Mouse (Mus musculus) ZHBTc4 (cell line): ENCODE data around the gene Hist1h2ai.

Source experiments
- DNase-seq: peaks from one replicate; pipeline ENCODE4 v3.0.0-alpha.2; 2011; ENCODE audit warnings: low read depth, low spot score

Gene Hist1h2ai

GRCm38 (mm10) chr13:21715864-21716539, at the start of gene Hist1h2ai, which contains the start of gene Hist1h2bl:
Gene Hist1h2ai (plus strand): TSS chr13:21716422.
Gene Hist1h2bl (minus strand): TSS chr13:21716143.
- peak; percentile 95 for DNase-seq

- no peak for DNase-seq
Measured at GRCm38 (mm10) chr13:21677305-21677704, 38.9 kb upstream of the Hist1h2ai start, which contains the start of gene Olfr1360. Gene Olfr1360 (minus strand): TSS chr13:21677405.

DNA sequence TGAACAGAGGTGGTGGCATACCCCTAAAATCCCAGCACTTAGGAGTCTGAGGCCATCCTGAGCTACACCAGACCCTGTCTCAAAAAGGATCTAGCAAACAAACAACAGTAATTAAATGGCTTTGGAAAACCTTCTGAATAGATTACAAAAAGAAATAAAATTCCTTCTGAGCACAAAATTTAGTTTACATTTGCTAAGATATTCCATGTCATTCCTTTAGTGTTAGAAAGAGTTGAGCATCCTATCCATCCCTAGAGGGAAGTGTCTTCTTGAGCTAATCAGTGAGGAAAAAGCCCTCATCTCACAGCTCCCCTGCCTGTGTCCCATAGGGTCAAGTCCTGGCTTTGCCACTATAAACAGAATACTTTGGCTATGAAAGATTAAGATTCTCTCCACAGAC, 18.4 kb upstream of the Hist1h2ai start, which contains the start of gene Olfr1359:
Gene Olfr1359, plus strand, starts transcription at position 301 of the 400 bp plus-strand sequence.
- DNase-seq: no peak

- no peak for DNase-seq
Measured at GRCm38 (mm10) chr13:21706669-21707068, 9.6 kb upstream of the Hist1h2ai start.

DNA sequence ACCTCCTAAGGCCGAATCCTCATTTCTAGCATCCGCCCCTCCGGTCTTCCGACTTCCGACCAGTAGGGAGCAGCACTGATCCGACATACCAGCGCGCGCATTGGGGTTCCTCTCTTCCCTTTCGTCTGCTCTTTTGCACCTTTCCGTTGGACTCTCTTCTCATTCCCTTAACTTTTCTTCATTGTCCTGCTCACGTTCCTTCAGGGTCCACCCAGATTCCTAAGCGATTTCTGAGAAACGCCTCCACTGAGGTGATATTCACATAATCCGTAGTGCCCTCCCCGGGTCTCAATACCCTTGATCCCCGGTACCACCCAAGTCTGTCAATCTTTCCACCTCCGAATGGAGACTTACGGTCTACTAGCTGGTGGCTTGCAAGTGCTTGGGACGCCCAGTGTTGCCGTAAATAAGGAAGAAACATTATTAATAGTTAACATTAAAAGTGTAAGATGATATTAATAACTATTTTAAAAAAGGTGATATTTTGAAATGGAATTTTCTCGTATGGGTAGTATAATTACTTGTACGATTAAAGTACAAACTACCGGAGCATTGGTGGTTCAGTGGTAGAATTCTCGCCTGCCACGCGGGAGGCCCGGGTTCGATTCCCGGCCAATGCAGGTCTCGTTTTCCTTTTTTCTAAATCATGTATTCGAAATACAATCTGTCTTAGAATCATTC, 6.1 kb upstream of the Hist1h2ai start:
- peak; percentile 91 for DNase-seq

DNA sequence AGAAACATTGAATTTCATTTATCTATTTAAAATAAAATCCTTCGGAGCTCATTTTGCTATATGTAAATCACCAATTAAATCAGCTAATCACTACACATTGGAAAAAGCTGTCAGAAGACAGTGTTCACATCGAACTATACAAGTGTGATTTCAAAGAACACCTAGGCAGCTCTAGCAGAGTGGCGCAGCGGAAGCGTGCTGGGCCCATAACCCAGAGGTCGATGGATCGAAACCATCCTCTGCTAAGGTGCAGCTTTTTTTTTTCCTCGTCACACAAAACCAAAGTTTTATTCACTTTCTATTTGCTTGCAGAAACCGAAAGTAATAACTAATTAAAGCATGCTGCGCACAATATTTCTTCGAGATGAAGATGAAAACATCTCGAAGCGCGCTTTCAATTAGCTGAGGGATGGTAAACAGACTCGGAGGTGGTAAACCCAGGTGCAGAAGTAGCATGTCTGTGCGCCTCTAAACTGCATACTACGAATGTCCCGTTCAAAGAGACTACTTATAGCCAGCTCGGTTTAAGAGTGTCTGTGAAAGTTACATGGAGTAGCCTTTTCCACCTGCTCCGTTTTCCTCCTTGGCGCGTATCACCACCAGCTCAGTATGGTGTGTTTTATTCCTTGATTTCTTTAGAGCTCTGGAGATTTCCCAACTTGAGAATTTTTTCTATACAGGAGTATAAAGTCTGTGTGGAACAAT, 5.2 kb upstream of the Hist1h2ai start:
- DNase-seq: peak; percentile 74

DNA sequence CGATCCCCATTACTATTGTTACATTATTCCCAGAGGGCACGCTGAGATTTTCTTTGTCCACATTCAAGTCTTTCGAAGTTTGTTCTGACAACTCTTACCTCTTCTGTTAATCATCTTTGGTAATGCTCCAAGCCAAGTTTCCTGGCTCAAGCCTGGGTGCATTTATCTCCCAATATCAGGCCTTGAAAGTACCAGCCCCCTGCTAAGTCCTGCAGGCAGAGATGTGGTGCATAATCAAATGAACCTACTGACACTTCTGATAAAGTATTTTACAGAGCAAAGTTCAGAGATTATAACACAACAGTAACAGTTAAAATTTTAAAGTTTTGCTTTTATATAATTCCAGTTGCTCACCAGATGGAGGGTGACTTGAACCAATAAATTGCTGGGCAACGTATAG, 4.5 kb upstream of the Hist1h2ai start:
- DNase-seq: no peak

GRCm38 (mm10) chr13:21714725-21715124, 1.5 kb upstream of the Hist1h2ai start:
- peak; percentile 73 for DNase-seq

DNA sequence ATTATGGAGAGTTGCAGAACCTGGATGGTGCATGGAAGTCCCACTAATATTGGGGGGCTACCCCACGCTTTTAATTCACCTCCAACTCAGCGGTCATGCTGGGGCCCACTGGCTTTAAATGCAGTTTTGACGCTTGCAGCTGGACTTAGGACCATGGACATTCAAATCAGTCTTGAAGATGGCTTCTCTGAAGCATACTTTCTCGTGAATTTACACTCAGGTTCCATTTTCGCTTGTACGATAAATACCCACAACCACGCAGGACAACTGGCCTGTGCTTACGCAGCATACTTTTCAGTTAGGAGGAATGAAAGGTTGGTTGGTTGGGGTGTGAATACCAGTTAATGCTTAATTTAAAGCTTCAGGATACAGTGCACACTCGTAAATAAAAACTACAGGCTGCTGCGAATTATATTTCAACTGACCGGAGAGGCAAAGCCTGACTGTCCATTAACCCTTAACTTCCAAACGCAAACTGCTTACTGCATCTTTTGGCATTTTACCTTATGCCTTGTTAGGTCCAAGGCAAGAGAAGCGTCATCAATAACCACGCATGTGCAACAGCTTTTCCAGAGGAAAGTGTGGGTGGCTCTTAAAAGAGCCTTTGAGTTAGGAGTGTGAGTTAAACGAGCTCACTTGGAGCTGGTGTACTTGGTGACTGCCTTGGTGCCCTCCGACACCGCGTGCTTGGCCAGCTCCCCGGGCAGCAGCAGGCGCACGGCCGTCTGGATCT, 925 bp upstream of the Hist1h2ai start:
- peak; percentile 52 for DNase-seq

DNA sequence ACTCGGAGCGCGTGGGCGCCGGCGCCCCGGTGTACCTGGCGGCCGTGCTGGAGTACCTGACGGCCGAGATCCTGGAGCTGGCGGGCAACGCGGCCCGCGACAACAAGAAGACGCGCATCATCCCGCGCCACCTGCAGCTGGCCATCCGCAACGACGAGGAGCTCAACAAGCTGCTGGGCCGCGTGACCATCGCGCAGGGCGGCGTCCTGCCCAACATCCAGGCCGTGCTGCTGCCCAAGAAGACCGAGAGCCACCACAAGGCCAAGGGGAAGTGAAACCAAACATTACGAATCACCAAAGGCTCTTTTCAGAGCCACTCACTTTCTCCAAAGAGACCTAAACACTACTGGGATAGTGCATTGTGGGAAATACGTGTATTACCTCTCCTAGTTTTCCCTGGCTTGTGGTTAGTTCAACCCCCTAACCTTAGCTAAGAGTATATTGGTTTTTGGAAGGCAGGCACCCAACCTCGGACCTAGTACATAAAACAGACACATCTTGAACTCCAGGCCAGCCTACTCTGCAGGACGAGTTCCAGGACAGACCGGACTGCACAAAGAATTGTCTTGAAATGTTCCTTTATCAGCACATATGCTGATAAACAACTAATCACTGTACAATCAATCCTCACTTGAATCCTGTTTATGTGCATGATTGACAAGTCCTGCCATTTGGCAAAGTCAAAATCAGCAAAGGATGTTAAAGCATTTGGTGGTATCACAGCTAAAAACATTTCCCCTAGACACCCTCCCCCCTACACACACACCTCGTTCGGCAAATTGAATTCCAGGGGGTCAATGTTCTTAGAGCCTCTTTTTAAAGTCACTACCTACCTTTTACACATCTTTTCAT, 544 bp downstream of the Hist1h2ai start:
- peak; percentile 78 for DNase-seq

DNA sequence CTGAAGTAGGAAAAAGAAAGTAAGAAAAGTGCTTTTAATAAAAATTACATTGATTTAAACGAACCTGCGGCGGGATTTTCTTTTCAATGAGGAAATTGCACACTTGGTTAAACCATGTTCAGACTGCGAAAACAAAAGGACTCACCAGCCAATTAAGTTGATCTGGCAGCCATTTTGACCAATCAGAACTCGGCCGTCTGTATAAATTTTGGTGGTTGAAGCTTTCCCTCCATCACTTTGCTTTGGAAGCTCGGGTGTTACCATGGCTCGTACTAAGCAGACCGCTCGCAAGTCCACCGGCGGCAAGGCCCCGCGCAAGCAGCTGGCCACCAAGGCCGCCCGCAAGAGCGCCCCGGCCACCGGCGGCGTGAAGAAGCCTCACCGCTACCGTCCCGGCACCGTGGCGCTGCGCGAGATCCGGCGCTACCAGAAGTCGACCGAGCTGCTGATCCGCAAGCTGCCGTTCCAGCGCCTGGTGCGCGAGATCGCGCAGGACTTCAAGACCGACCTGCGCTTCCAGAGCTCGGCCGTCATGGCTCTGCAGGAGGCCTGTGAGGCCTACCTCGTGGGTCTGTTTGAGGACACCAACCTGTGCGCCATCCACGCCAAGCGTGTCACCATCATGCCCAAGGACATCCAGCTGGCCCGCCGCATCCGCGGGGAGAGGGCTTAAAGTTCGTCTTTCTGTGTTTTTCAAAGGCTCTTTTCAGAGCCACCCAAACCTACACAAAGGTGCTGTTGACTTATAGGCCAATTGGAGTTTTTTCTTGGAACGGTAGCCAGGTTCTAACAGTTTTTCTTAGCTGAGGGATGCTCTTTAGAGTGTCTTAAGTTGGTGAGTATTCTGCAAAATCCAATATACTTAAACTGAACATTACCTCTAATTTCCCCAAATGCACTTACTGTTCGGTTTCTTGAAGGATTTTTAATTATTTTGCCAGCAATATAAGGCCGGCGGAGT, 1.5 kb downstream of the Hist1h2ai start, which contains the start of gene Hist1h3h:
Gene Hist1h3h, plus strand, starts transcription at position 263 of the 961 bp plus-strand sequence.
- DNase-seq: peak; percentile 92

GRCm38 (mm10) chr13:21718381-21719080, 2.3 kb downstream of the Hist1h2ai start:
- DNase-seq: peak; percentile 75

DNA sequence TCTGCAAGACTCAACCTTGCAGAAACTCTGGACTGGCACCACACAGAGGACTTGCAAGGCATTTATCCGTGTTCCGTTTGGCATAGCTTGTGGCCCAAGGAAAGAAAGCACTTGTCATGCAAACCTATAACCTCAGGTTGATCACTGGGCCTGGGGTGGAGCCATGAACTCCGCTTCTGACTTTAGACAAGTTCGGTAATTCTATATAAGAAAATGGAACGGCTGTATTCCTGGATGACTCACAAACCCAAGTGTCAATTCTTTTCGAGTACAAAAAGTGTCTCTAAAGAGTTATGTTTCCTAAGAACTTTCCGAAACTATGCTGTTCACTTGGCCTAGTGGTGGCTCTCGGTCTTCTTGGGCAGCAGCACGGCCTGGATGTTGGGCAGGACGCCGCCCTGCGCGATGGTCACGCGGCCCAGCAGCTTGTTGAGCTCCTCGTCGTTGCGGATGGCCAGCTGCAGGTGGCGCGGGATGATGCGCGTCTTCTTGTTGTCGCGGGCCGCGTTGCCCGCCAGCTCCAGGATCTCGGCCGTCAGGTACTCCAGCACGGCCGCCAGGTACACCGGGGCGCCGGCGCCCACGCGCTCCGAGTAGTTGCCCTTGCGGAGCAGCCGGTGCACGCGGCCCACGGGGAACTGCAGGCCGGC, 5.0 kb downstream of the Hist1h2ai start:
- DNase-seq: peak; percentile 70

- DNase-seq: peak; percentile 91
Measured at GRCm38 (mm10) chr13:21721757-21722372, 5.6 kb downstream of the Hist1h2ai start, which contains the start of gene Hist1h2bm. Gene Hist1h2bm (plus strand): TSS chr13:21722044.

DNA sequence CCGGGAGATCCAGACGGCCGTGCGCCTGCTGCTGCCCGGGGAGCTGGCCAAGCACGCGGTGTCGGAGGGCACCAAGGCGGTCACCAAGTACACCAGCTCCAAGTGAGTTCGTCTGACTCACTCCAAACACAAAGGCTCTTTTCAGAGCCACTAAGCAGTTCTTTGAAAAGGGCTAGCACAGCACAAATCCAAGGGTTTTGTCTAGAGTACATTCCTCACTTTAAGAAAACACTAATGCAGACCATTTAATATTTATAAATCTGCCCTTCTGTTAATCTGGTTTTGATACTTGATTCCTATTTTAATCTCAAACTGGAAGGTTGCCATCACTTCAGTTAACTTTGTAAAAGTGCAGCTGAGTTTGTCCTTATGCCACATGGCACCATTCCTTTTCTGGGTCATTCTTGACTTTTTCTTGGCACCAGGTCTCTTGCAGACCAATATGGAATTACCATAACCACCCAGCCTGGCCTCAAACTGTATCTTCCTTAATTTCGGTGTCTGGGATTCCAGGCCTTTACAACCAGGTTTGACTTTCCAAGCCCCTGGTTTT, 6.2 kb downstream of the Hist1h2ai start:
- peak; percentile 44 for DNase-seq

GRCm38 (mm10) chr13:21722993-21723836, 7.0 kb downstream of the Hist1h2ai start:
- peak; percentile 26 for DNase-seq
